Mouse (Mus musculus): Measurements from ENCODE around the gene Phldb2. TPM values are rescaled to one million over a fixed set of nuclear protein-coding genes. Genes with fewer than 3 reads are reported as not detected.

Gene Phldb2
- total RNA-seq, 2 experiments from 2014 or later, result 0.04 to 0.59 TPM

Other genes with a start within 250 kb of the Phldb2 start
- 1.0 TPM in 1 of 2 replicates, not detected in the other for gene Tagln3, start 229.0 kb downstream of the Phldb2 start, total RNA-seq (2015)
- gene Tagln3, start 229.0 kb downstream of the Phldb2 start, total RNA-seq (2017), result 0.55 TPM in 1 of 2 replicates, not detected in the other
- gene Abhd10, start 210.6 kb downstream of the Phldb2 start, total RNA-seq (2015), result 20.0 and 21.9 TPM in 2 replicates
- gene Abhd10, start 210.6 kb downstream of the Phldb2 start, total RNA-seq (2017), result 19.6 and 20.3 TPM in 2 replicates
- gene Plcxd2, start 56.6 kb upstream of the Phldb2 start, total RNA-seq (2015), result 1.7 and 1.9 TPM in 2 replicates
- gene Plcxd2, start 56.6 kb upstream of the Phldb2 start, total RNA-seq (2017), result 1.5 and 2.2 TPM in 2 replicates
- gene Cd96, start 166.7 kb upstream of the Phldb2 start, total RNA-seq (2015), result 0.54 and 4.2 TPM in 2 replicates
- gene Cd96, start 166.7 kb upstream of the Phldb2 start, total RNA-seq (2017), result 1.2 and 1.9 TPM in 2 replicates
- 2.4 and 2.5 TPM in 2 replicates for gene Gm4737, start 201.5 kb upstream of the Phldb2 start, total RNA-seq (2015)
- gene Gm4737, start 201.5 kb upstream of the Phldb2 start, total RNA-seq (2017), result 3.2 and 3.6 TPM in 2 replicates